Mouse (Mus musculus) mammary gland, adult 2 months (tissue): Measurements from ENCODE around the gene Taar7f. TPM values are rescaled to one million over a fixed set of nuclear protein-coding genes. Genes with fewer than 3 reads are reported as not detected.

Experiments used
- polyA plus RNA-seq: library from polyadenylated mRNA; depleted of rRNA; stranded (reverse); fragments of >200 nt; gene quantifications from 2 replicates; pipeline ENCODE4 v1.2.3, GENCODE M21; 2012; ENCODE audit warnings: low replicate concordance; rRNA removed

The Taar7f gene
- polyA plus RNA-seq, result not detected in 2 replicates

GRCm38 (mm10) chr10:24049210-24049609 is at the start of gene Taar7f:
Gene Taar7f (plus strand): TSS chr10:24049510.

GRCm38 (mm10) chr10:23999639-24000038 is 49.7 kb upstream of the Taar7f start, which contains the start of gene Taar7b:
Gene Taar7b (plus strand): TSS chr10:23999939.

GRCm38 (mm10) chr10:24026922-24027321 is 22.4 kb upstream of the Taar7f start, which contains the start of gene Taar7d:
Gene Taar7d (plus strand): TSS chr10:24027222.

GRCm38 (mm10) chr10:24037314-24037713 is 12.0 kb upstream of the Taar7f start, which contains the start of gene Taar7e:
Gene Taar7e (plus strand): TSS chr10:24037614.

GRCm38 (mm10) chr10:24076200-24076599 is 26.9 kb downstream of the Taar7f start, which contains the start of gene Taar8a:
Gene Taar8a (plus strand): TSS chr10:24076500.

GRCm38 (mm10) chr10:24092194-24092593 is 42.9 kb downstream of the Taar7f start, which contains the start of gene Taar8b:
Gene Taar8b (minus strand): TSS chr10:24092294.

Other genes starting within 250 kb of the Taar7f start
- 5.4 and 10.9 TPM in 2 replicates for gene Vnn3, start 198.0 kb upstream of the Taar7f start, polyA plus RNA-seq
- 1.6 and 3.9 TPM in 2 replicates for gene Vnn1, start 154.8 kb upstream of the Taar7f start, polyA plus RNA-seq
- gene Taar1, start 129.2 kb upstream of the Taar7f start, polyA plus RNA-seq, result not detected in 2 replicates
- gene Taar2, start 110.9 kb upstream of the Taar7f start, polyA plus RNA-seq, result not detected in 2 replicates
- gene Taar3, start 100.0 kb upstream of the Taar7f start, polyA plus RNA-seq, result not detected in 2 replicates
- gene Taar4, start 89.0 kb upstream of the Taar7f start, polyA plus RNA-seq, result not detected in 2 replicates
- not detected in 2 replicates for gene Taar5, start 78.8 kb upstream of the Taar7f start, polyA plus RNA-seq
- gene Taar6, start 63.9 kb upstream of the Taar7f start, polyA plus RNA-seq, result not detected in 2 replicates
- not detected in 2 replicates for gene Taar7a, start 56.0 kb upstream of the Taar7f start, polyA plus RNA-seq
- gene Taar7b, start 49.6 kb upstream of the Taar7f start, polyA plus RNA-seq, result not detected in 2 replicates
- gene Taar7d, start 22.3 kb upstream of the Taar7f start, polyA plus RNA-seq, result not detected in 2 replicates
- not detected in 2 replicates for gene Taar7e, start 11.9 kb upstream of the Taar7f start, polyA plus RNA-seq
- not detected in 2 replicates for gene Taar8a, start 27.0 kb downstream of the Taar7f start, polyA plus RNA-seq
- gene Taar8b, start 42.8 kb downstream of the Taar7f start, polyA plus RNA-seq, result not detected in 2 replicates
- gene Taar8c, start 52.4 kb downstream of the Taar7f start, polyA plus RNA-seq, result not detected in 2 replicates
- not detected in 2 replicates for gene Taar9, start 60.0 kb downstream of the Taar7f start, polyA plus RNA-seq
- gene Stx7, start 99.8 kb downstream of the Taar7f start, polyA plus RNA-seq, result 28.8 and 34.8 TPM in 2 replicates
- gene Moxd1, start 174.0 kb downstream of the Taar7f start, polyA plus RNA-seq, result 5.7 and 19.1 TPM in 2 replicates